Mouse (Mus musculus) monocyte, adult 2 months (primary cell): ENCODE measurements at regions not wholly inside any gene's neighbourhood (a gene's known extent, or its start where the extent isn't known, plus 50 kb on each side); places are given as distances from the start of the nearest gene placed in this dataset.

Experiments used
- DNase-seq, 2 experiments: peaks; one replicate each; pipeline ENCODE4 v3.0.0; 2022; ENCODE audit warnings: low spot score in 2 of 2, low read depth in 1 of 2

DNA sequence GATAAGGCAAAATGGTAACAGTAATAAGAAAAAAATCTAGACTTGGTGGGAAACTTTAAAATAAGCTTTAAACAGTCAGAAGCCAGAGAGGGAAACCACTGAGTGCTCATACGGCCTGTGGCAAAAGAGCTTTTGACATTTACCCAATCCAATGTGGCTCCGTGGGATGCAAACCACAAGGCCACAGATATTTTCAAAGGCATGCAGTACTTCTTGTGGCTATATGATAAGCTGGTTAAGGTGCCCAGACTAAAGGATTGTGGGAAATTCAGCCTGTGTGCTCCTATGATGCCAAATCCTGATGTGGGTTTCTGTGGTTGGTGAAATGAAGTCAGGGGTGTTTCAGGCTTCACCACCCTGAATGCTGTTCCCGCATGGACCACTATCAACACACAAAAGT, 355.8 kb downstream of the Sorl1 start:
- DNase-seq = no peak

DNA sequence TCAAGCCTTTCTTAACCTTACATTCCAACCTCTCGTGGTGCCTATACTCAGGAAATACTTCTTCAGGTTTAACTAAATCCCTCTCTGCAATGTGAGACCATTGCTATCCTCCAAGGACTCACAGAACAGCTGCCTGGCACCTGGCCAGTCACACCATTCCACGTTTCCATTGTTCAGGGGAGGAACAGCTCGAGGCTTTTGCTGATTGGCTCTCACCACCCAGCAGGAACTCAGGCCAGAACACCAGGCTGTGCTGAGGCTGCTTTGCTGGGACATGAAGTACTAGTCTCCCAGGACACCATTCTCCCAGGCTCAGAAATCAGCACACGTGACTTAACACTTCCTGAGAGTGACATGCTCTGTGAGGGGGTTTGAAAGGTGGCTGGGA, 357.6 kb downstream of the Sorl1 start:
- no peak for DNase-seq

GRCm38 (mm10) chr9:41765816-41766532, 358.1 kb downstream of the Sorl1 start:
- no peak for DNase-seq

DNA sequence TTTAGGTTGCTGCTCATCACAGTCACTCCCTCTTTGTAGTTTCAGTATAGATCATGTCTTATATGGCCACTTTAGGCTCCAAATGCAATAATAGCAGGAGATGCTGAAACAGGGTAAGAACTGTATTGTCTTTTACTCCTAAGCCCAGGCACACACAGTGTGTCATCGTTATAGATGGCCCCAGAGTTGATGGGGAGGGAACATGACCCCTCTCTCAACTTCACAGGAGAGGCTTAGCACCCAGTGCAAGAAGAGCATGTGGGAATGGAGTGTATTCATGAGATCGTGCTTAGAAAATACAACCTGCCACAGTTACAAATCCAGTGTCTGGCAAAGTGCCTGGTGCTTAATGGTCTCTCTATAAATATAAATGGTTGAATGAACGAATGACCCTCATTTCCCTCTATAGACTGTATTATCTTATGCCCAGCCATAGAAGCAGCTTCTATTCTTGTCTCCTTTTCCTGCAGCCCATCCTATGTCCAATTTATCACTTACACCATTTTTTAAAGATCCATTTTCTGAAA, 363.0 kb downstream of the Sorl1 start:
- DNase-seq = no peak

DNA sequence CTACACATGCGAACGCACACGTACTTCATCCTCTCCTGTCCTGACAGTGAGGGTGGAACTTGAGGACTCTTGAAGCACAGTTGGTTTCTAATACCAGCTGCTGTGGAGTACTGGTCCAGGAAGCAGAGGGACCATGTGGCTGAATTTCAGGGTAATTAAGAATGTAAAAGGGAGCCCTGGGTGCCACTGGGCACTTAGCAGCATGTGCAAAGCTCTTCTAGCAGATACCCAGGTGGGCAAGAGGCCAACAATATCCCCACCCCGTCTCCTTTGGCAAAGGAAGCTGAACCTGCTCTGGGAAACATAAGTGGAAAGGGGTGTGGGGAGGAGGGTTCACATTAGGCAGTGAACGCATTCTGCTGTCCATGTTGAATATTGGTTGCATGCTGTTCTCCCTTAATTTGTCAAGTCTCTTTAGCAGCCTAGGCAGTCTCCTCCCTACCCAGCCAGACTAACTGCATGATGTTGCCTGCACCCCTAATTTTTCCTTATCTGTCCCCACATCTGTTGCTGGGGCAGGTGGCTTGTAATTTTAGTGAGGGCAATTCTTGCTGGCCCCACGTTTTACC, 369.6 kb downstream of the Sorl1 start:
- DNase-seq = no peak

- no peak for DNase-seq
These were observed 378.0 kb downstream of the Sorl1 start for GRCm38 (mm10) chr9:41745979-41746647.

- DNase-seq = no peak
These were observed 382.6 kb downstream of the Sorl1 start for GRCm38 (mm10) chr9:41741500-41741899.

- no peak for DNase-seq
These were observed 383.6 kb downstream of the Sorl1 start for GRCm38 (mm10) chr9:41740536-41740935.

DNA sequence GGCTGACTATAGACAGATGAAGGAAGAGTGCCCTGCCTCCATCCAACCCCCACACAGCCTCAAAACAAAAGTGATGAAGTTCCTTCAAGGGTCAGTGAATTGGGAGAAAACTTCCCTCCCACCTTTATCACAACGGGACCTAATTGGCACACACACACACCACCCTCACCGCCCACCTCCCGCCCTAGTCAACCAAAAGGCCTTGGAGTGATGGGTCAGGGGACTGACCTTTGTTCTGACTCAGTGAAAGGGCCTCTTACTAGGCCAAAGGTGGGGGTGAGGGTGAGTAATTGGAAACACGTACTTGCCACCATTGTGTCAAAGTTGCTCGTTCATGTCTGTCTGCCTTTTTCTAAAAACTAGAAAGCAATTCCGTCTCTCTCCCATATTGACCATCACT, 386.4 kb downstream of the Sorl1 start:
- no peak for DNase-seq

DNA sequence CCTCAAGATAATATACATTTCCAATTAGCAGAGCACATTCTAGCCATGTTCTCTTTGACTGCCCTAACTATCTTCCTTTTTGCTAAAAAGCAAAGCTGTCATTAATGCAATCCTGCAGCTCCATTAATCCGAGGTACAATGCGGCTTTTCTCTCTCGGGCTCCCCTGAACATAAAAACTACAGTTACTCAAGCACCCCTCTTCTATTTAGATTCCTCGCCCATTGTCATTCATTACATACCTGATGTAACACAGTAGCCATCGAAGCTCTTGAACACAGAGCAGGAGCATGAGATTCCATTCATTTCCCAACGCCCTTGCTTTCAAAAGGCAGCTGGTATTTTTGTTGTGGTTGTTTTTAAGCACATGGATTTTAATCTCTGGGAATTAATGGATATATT, 387.2 kb downstream of the Sorl1 start:
- no peak for DNase-seq

- DNase-seq = no peak
These were observed 387.8 kb downstream of the Sorl1 start for GRCm38 (mm10) chr9:41736234-41736859.

- no peak for DNase-seq
These were observed 388.5 kb downstream of the Sorl1 start for GRCm38 (mm10) chr9:41735448-41736233.

DNA sequence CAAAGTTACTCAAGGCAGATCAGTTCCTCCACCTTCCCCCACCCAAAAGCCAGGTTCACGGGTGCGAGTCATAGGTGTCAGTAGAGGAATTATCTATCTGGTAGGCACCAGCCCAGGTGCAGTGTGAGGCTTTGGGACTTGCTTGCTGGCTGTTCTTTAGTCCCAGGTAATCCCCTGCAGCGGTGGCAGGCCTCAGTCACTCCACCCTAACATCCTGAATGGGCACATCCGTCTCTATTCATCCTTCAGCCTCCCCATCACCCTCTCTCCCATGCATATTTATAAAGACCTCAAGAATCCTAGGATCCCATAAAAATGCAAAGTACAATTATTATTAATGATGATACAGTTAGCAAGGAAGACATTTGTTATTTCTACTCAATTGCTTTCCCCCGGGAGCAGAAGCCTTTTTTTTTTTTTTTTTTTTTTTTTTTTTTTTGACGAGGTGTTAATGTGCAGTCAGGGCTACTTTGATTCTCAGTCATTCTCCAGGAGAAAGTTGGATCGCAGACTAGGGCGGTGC, 389.1 kb downstream of the Sorl1 start:
- DNase-seq = no peak

DNA sequence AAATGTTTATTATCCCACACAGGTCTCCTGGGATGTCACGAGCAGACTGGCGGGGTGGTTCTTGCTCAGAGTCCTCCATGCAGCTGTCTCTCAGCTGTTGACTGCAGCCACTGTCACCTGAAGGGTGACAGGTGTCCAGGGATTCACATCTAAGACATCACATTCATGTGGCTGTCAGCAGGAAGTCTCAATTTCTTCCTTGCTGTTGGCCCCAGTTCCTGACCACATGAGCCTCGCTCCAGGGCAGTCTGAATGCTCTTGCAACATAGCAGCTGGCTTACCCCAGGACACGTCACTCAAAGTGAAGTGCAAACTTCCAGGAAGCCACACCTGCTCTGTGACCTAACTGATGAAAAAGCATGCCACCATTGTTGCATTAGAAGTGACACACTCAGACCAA, 402.5 kb downstream of the Sorl1 start:
- DNase-seq = no peak

DNA sequence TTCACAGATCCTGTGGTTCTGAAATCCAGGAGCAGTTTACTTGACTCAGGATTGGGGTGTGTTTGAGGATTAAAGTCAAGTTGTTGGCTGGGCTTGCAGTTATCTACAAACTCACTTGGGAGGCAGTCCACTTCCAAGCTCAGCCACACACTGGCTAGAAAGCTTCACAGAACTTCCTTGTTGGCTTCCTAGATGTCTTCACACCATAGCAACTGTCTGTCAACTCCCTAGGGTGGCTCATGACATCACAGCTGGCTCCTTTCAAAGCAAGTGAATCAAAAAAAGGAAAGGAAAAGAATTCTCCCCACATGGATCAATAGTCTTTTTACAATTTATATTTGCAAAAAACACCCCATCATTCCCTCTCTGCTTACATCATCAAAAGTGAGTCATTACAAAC, 408.9 kb downstream of the Sorl1 start:
- no peak for DNase-seq

DNA sequence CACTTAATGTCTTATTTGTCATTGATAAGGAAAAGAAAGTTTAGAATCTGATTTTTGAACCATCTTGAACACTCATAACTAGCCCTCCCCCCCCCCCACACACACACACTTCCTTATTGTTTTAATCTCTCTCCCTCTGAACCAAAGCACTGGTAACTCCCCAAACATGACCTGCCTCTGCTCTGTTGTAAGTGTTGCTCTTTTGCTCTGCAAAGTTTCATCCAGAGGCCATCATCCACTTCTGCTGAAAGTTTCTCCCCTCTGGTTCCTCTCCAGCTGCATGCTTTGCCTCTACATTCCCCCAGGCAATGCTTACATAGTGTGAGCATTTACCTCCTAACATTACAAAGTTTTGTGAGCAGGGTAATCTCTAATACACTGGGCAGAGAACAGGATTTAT, 418.1 kb downstream of the Sorl1 start:
- DNase-seq = no peak

DNA sequence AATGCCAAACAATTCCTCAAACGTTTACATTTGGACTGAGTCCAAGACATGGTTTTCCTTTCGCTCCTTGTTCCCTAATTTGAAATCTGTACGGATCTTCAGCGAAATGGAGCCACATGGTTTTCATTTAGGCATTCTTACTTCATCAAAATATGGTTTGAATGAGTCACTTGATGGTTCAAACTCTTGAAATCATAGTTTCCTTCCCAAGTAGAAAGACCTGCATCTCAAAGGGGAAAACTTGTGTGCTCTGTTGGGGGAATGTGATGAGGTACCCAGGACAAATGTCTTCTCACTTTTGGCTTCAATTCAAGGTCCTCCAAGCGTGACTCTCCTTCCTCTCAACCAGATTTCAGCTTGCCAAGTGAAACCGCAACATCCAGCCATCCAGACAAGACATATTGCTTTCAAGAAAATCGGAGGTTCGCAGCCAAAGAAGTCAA, 418.6 kb downstream of the Sorl1 start:
- no peak for DNase-seq

DNA sequence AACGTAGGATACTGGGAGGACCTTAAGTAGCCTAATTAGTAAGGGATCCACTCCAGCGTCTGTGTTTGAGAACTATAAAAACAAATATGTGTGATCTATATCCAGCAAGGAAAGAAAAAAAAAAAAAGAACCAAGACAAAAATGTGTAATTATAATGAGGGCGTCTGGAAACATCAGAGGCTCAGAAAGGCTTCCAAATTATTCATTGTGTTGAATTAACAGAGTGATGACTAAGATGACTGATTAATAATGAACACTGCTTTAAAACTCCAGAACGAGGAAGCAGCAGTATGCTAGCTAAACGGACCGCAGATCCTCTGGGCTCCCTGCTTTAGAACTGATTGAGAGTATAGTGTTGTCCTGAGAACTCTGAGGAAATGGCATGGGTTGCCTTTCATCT, 421.0 kb downstream of the Sorl1 start:
- DNase-seq = no peak

- no peak for DNase-seq
These were observed 423.4 kb downstream of the Sorl1 start for GRCm38 (mm10) chr9:41700683-41701082.

- DNase-seq = no peak
These were observed 425.1 kb downstream of the Sorl1 start for GRCm38 (mm10) chr9:41699031-41699430.
